Mouse (Mus musculus): ENCODE measurements around the gene Slc11a2. TPM values are rescaled to one million over a fixed set of nuclear protein-coding genes. Genes with fewer than 3 reads are reported as not detected.

Slc11a2 gene
- total RNA-seq, 2 experiments from 2014 or later, result 45.0 to 46.7 TPM

GRCm38 (mm10) chr15:100410918-100411672, 13.8 kb downstream of the Slc11a2 start:
- intact Hi-C loops (cut with DNase I), result no loop called here
- no peak for DNase-seq

DNA sequence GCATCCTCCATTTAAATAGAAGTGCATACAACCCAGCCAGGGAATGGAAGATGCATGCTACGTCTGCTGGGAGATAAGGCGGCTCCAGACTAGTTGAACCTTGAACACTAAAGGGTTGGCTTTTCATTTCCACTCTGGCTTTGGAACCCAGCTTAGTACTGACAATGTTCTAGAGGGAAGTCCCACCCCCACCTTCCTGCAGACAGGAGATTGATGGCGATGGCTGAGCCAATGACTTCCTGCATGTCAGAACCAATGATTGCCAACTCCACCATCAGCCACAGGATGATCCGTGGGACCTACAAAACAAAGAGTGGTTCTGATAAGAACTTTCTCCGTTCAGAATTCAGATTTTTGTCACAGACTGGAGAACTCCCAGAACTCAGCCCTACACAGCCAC, 18.8 kb downstream of the Slc11a2 start:
- intact Hi-C loops (cut with DNase I), result no loop called here
- DNase-seq, result no peak

GRCm38 (mm10) chr15:100403318-100404000, 21.4 kb downstream of the Slc11a2 start:
- intact Hi-C loops (cut with DNase I), result loop anchor here (5.0 kb wide), 1 partner anchor 49 kb away; no protein-coding TSS in a partner anchor

DNA sequence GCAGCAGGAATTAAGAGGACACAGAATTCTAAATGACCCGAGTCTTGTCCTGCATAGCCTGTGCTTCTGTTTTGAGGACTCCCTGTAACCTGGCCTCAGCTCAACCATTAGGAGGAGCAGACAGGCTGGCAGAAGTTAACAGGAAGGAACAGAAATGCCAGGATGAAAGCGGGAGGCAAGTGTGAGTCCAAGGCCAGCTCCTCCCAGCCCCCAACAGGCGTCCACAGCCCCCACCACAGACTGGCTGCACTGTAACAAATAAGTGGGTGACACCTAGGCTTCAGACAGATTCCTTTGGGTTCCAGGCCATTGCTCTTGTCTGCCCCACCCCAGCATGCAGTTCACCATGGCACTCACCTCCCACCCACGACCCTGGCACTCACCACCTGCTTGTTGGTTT, 22.1 kb downstream of the Slc11a2 start:
- intact Hi-C loops (cut with DNase I), result loop anchor here (5.0 kb wide), 1 partner anchor 50 kb away; no protein-coding TSS in a partner anchor
- no peak for DNase-seq

More at GRCm38 (mm10) chr15:100403318-100404000, 21.4 kb downstream of the Slc11a2 start:
- DNase-seq, result no peak

DNA sequence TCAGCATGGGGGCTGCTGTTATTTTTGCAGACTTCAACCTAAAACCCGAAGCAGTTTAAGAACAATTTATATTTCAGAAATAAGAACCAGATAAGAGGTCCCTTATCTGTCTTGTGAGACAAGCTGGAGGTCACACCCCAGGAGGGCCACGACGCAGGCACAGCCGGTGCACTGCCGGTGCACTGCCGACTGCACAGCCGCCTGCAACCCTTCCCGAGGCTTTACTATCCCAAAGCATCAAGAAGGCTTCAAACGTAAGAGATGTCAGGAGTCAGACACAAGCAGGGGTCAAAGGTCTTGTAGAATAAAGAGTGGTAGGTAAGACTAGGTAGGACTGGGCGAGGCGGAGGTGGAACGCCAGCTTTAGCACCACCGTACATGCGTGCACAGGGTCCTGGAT, 22.5 kb downstream of the Slc11a2 start:
- DNase-seq, result no peak
- intact Hi-C loops (cut with DNase I), result loop anchor here (5.0 kb wide), 1 partner anchor 50 kb away; no protein-coding TSS in a partner anchor

DNA sequence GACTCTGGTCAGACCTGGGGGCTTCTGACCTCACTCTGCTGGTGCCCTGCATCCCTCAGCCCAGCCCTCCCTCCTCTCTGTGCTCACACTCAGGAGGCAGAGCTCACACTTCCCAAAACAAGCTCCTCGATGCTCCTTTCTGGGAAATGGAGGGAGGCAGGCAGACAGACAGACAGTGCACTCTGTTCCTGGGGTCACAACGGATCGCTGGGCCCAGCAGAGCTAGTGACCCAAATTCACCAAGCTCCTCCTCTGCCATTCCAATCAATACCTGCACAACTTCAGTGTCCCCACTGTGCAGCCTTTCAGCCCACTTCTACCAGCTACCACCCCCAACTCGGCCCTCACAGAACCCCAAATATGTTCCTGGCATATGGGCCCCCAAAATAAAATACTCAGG, 23.1 kb downstream of the Slc11a2 start:
- no peak for DNase-seq
- intact Hi-C loops (cut with DNase I), result loop anchor here (5.0 kb wide), 1 partner anchor 50 kb away; no protein-coding TSS in a partner anchor

GRCm38 (mm10) chr15:100400592-100401250, 24.2 kb downstream of the Slc11a2 start:
- intact Hi-C loops (cut with DNase I), result loop anchor here (5.0 kb wide), 1 partner anchor 52 kb away; no protein-coding TSS in a partner anchor
- no peak for DNase-seq

- no peak for DNase-seq
- intact Hi-C loops (cut with DNase I), result no loop called here
Observed at GRCm38 (mm10) chr15:100395561-100395960, 29.3 kb downstream of the Slc11a2 start.

- no peak for DNase-seq
- intact Hi-C loops (cut with DNase I), result no loop called here
Observed at GRCm38 (mm10) chr15:100393016-100393415, 31.9 kb downstream of the Slc11a2 start.

DNA sequence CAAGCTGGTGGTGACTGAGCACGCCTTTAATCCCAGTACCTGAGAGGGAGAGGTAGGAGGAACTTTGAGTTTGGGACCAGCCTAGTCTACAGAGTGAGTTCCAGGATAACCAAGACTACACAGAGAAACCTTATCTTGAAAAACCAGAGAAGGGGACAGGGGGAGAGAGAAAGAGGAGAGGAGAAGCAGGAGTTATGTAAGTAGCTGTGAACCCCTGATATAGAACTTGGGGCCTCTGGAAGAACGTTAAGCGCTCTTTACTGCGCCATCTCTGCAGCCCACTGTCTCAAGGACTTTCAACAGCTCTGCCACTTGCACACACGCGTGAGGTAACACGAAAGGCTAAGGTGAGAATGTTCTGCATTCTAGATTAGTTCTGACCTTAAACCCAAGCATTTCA, 33.3 kb downstream of the Slc11a2 start:
- intact Hi-C loops (cut with DNase I), result no loop called here

GRCm38 (mm10) chr15:100391066-100391465, 33.8 kb downstream of the Slc11a2 start:
- intact Hi-C loops (cut with DNase I), result no loop called here
- no peak for DNase-seq

More for the DNA sequence above, 33.3 kb downstream of the Slc11a2 start:
- DNase-seq, result no peak

GRCm38 (mm10) chr15:100388886-100389285, 36.0 kb downstream of the Slc11a2 start:
- no peak for DNase-seq
- intact Hi-C loops (cut with DNase I), result no loop called here

- intact Hi-C loops (cut with DNase I), result no loop called here
- no peak for DNase-seq
Observed at GRCm38 (mm10) chr15:100388224-100388835, 36.5 kb downstream of the Slc11a2 start.

DNA sequence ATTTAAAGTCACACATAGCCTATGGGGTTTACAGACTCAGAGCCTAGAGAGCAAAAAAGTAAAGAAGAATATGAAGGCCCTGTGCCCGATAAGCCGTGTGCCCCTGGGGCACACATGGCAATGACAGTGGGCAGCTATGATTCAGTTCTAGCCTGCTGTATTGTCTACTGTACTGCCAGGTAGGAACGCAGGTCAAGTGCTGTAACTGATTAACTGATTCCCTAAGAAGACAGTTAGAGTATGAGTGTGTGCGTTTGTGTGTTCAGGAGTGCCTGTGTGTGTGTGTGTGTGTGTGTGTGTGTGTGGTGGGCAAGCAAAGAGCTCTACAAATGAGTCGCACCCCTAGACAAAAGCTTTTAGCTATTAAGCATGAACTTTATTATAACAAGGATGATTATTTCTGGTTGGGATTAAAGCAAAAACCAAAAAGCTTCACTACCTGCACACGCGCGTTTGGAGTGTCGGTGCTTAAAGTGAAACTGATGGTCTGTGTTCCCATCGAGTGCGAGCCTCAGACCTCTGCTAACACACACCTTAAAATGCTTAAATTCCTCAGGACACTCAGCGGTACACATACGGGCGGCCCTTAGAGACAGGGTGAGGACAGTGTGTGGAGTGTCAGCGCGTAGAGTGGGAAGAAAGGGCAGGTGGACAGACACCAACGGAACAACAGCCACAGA, 37.2 kb downstream of the Slc11a2 start:
- intact Hi-C loops (cut with DNase I), result no loop called here

DNA sequence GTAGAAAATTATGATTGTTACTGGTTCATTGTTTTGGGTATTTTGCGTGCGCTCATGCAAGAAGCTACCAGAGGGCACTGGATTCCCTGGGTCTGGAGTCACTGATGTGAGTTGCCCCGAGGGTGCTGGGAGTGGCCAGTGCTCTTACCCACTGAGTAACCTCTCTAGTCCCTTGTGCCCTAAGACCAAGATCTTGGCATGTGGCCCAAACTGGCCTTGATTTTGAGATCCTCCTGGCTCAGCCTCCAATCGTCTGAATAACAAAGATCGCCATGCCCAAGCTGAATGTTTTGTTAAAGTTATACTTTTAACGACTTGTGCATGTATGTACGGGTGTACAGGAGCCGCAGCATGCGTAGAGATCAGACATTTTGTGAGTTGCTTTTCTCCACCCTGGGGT, 39.2 kb downstream of the Slc11a2 start:
- DNase-seq, result no peak
- intact Hi-C loops (cut with DNase I), result no loop called here

More for the DNA sequence above, 37.2 kb downstream of the Slc11a2 start:
- no peak for DNase-seq

- intact Hi-C loops (cut with DNase I), result no loop called here
- no peak for DNase-seq
Observed at GRCm38 (mm10) chr15:100380104-100380503, 44.8 kb downstream of the Slc11a2 start.

GRCm38 (mm10) chr15:100379658-100380057, 45.2 kb downstream of the Slc11a2 start:
- DNase-seq, result no peak
- intact Hi-C loops (cut with DNase I), result loop anchor here (10.0 kb wide), 1 partner anchor 355 kb away; no protein-coding TSS in a partner anchor

DNA sequence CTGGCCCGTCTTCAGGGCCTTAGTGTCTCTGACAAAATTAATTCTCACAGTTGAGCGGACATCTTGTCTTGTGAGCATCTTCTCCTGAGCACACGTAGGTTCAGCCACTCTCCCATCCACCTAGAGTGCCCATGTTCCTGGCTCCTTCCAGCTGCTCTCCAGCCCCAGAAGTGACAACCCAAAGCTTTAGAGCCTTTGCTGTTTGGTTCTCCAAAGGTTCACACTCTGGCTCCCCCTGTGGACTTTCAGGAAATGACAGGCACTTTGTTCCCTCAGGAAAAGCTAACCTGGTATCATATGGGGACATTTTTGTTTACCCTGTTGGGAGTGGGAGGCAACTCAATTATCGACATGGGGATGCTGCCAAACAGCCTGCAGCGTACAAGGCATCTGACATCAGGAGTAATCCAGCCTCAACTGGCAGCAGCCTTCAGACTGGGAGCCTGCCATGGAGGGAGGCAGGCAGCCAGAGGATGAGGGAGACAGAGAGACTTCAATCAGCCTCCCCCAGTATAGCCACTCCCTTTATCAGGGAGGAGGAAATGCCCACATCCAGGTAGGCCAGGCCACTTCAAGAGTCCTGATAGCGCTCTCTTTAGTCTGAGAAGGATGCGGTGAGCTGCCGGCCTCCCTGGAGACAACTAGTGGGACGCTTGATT, 46.9 kb downstream of the Slc11a2 start:
- DNase-seq, result peak; percentile 15 to 23
- intact Hi-C loops (cut with DNase I), result loop anchor here (10.0 kb wide), 1 partner anchor 353 kb away; no protein-coding TSS in a partner anchor

GRCm38 (mm10) chr15:100375066-100375465, 49.8 kb downstream of the Slc11a2 start:
- DNase-seq, result peak; percentile 53 to 75
- intact Hi-C loops (cut with DNase I), result loop anchor here (2.0 to 10.0 kb wide), 2 partner anchors 112 to 350 kb away; no protein-coding TSS in a partner anchor

Measured in heart, postnatal 10 days (tissue).